Mouse (Mus musculus) bone marrow macrophage, adult 2 months (primary cell): Measurements from ENCODE around the gene Itpa.

Source experiments
- CTCF ChIP-seq: IDR thresholded peaks from 2 replicates; pipeline ENCODE4 v1.5.1; 2012; ENCODE audit warnings: low read depth, mild to moderate bottlenecking, low read length, moderate library complexity
- POLR2A ChIP-seq: IDR thresholded peaks from 2 replicates; pipeline ENCODE4 v1.6.1; 2012; ENCODE audit warnings: mild to moderate bottlenecking, low read depth, low read length, borderline replicate concordance

DNA sequence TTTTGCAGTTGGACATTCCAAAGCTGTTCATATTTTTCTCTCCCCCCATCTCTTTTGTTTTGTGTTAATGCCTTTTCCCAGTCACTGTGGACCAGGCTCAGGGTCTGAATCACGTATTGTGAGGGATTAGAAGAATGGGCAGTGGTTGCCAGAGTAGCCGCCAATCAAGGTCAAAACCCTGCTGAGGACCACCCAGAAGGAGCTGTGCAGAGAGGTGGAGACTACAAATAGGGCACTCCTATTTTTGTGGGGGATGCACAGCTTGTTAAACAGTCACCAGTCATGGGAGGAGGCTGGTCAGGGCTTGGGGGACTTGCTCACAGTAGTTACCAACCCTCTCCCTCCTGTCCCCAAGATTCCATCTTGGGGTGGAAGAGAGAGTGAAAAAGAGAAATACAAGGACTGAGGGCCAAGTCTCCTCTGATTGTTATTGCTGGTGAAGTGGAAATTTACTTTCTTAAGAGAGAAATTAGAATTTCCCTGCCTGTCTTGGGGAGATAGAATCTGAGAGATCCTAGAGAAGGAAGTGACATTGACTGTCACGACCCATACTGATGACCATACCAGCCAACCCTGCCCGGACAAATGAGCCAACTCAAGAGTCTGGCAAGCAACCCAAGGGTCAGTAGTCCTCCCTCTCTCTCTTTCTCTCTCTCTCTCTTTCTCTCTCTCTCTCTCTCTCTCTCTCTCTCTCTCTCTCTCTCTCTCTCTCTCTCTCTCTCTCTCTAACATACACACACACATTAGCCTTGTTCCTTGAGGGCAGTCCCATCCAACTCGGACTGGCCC is 34.3 kb upstream of the Itpa start:
- TF ChIP-seq CTCF (no peak), POLR2A (no peak)
